Mouse (Mus musculus): ENCODE measurements around the gene Mical3. TPM values are rescaled to one million over a fixed set of nuclear protein-coding genes. Genes with fewer than 3 reads are reported as not detected.

The Mical3 gene
- polyA plus RNA-seq, 2 experiments: 13.3 to 17.3 TPM

GRCm38 (mm10) chr6:121057181-121057956 lies 73.4 kb downstream of the Mical3 start:
- no peak overlapping the region for H3K4me2 ChIP-seq (replicated peaks; ENCODE audit: low read depth, low read length, severe bottlenecking)
- no peaks in the 10 kb centered on the region for H3K27me3 ChIP-seq (ENCODE audit: control insufficient read depth, insufficient read depth, low read length)
- no peak for TF ChIP-seq POLR2A (IDR thresholded peaks at IDR 0.05; ENCODE audit: borderline replicate concordance, extremely low read depth, insufficient read depth, insufficient read length)
- no peak overlapping the region for H3K27ac ChIP-seq (replicated peaks; ENCODE audit: low read depth, low read length)
- no peak overlapping the region for H3K9ac ChIP-seq (ENCODE audit: low read depth, low read length, severe bottlenecking)
- H3K9me3 ChIP-seq (ENCODE audit: control insufficient read depth, low read length): no peaks in the 10 kb centered on the region
- ATAC-seq (ENCODE audit: low FRiP score, low read depth): no peak
- 55% methylated on average over 22 of the region's 22 CpGs for WGBS
- DNase-seq (ENCODE audit: low spot score): no peak
- H3K4me3 ChIP-seq (replicated peaks; ENCODE audit: low read length): no peak overlapping the region
- H3K36me3 ChIP-seq (ENCODE audit: control insufficient read depth, insufficient read depth, low read length): no peaks in the 10 kb centered on the region
- H3K4me1 ChIP-seq (ENCODE audit: control insufficient read depth, insufficient read depth, low read length): peaks cover 8% of the 10 kb centered on the region; the same call in 1 of the 2 replicates

- 33% methylated on average over 3 of the region's 3 CpGs for WGBS
- no peak for TF ChIP-seq POLR2A (IDR thresholded peaks at IDR 0.05; ENCODE audit: borderline replicate concordance, extremely low read depth, insufficient read depth, insufficient read length)
- peak; percentile 67 for DNase-seq (ENCODE audit: low spot score)
- Histone ChIP-seq H3K27me3 (ENCODE audit: control insufficient read depth, insufficient read depth, low read length) (no peaks in the 10 kb centered on the region), H3K4me2 (replicated peaks; ENCODE audit: low read depth, low read length, severe bottlenecking) (no peak overlapping the region), H3K9ac (ENCODE audit: low read depth, low read length, severe bottlenecking) (no peak overlapping the region), H3K27ac (replicated peaks; ENCODE audit: low read depth, low read length) (no peak overlapping the region), H3K9me3 (ENCODE audit: control insufficient read depth, low read length) (no peaks in the 10 kb centered on the region), H3K4me3 (replicated peaks; ENCODE audit: low read length) (no peak overlapping the region), H3K36me3 (ENCODE audit: control insufficient read depth, insufficient read depth, low read length) (no peaks in the 10 kb centered on the region), H3K4me1 (ENCODE audit: control insufficient read depth, insufficient read depth, low read length) (peaks cover 8% of the 10 kb centered on the region; the same call in 1 of the 2 replicates)
- ATAC-seq (ENCODE audit: low FRiP score, low read depth): peak; percentile 32; the same call in 1 of the 2 replicates
These were observed 75.3 kb downstream of the Mical3 start for GRCm38 (mm10) chr6:121055496-121055895.

DNA sequence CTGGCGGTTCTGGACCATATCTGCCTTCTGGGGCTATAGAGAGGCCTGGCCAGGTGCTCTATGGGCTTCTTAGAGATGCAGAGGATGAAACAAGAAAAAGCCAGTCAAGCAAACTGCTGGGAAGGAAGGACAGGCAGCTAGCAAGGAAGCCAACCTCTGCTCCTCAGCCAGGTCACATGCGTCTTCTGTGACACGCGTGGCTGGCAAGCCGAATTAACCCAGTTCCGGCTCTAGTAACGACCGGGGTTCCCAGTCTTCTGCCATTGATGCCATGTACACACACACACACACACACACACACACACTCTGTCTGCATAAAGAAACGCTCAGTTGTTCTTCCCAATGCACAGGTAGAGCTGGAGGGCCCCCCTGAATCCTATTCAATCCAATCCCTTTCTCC lies 75.9 kb downstream of the Mical3 start:
- Histone ChIP-seq H3K9ac (ENCODE audit: low read depth, low read length, severe bottlenecking) (no peak overlapping the region), H3K4me2 (replicated peaks; ENCODE audit: low read depth, low read length, severe bottlenecking) (no peak overlapping the region), H3K4me1 (ENCODE audit: control insufficient read depth, insufficient read depth, low read length) (peaks cover 8% of the 10 kb centered on the region; the same call in 1 of the 2 replicates), H3K4me3 (replicated peaks; ENCODE audit: low read length) (no peak overlapping the region), H3K9me3 (ENCODE audit: control insufficient read depth, low read length) (no peaks in the 10 kb centered on the region), H3K27ac (replicated peaks; ENCODE audit: low read depth, low read length) (no peak overlapping the region), H3K36me3 (ENCODE audit: control insufficient read depth, insufficient read depth, low read length) (no peaks in the 10 kb centered on the region), H3K27me3 (ENCODE audit: control insufficient read depth, insufficient read depth, low read length) (no peaks in the 10 kb centered on the region)
- ATAC-seq (ENCODE audit: low FRiP score, low read depth) (no peak), DNase-seq (ENCODE audit: low spot score) (no peak)
- TF ChIP-seq POLR2A (IDR thresholded peaks at IDR 0.05; ENCODE audit: borderline replicate concordance, extremely low read depth, insufficient read depth, insufficient read length): no peak
- 93% methylated on average over 9 of the region's 9 CpGs for WGBS

- no peaks in the 10 kb centered on the region for H3K9me3 ChIP-seq (ENCODE audit: control insufficient read depth, low read length)
- TF ChIP-seq POLR2A (IDR thresholded peaks at IDR 0.05; ENCODE audit: borderline replicate concordance, extremely low read depth, insufficient read depth, insufficient read length): no peak
- no peak overlapping the region for H3K9ac ChIP-seq (ENCODE audit: low read depth, low read length, severe bottlenecking)
- ATAC-seq (ENCODE audit: low FRiP score, low read depth) (no peak), DNase-seq (ENCODE audit: low spot score) (no peak)
- peaks cover 8% of the 10 kb centered on the region; the same call in 1 of the 2 replicates for H3K4me1 ChIP-seq (ENCODE audit: control insufficient read depth, insufficient read depth, low read length)
- H3K27me3 ChIP-seq (ENCODE audit: control insufficient read depth, insufficient read depth, low read length): no peaks in the 10 kb centered on the region
- no peak overlapping the region for H3K4me2 ChIP-seq (replicated peaks; ENCODE audit: low read depth, low read length, severe bottlenecking)
- no peak overlapping the region for H3K4me3 ChIP-seq (replicated peaks; ENCODE audit: low read length)
- WGBS: 67% methylated on average over 3 of the region's 3 CpGs
- no peak overlapping the region for H3K27ac ChIP-seq (replicated peaks; ENCODE audit: low read depth, low read length)
- H3K36me3 ChIP-seq (ENCODE audit: control insufficient read depth, insufficient read depth, low read length): no peaks in the 10 kb centered on the region
These were observed 76.5 kb downstream of the Mical3 start for GRCm38 (mm10) chr6:121054340-121054739.

DNA sequence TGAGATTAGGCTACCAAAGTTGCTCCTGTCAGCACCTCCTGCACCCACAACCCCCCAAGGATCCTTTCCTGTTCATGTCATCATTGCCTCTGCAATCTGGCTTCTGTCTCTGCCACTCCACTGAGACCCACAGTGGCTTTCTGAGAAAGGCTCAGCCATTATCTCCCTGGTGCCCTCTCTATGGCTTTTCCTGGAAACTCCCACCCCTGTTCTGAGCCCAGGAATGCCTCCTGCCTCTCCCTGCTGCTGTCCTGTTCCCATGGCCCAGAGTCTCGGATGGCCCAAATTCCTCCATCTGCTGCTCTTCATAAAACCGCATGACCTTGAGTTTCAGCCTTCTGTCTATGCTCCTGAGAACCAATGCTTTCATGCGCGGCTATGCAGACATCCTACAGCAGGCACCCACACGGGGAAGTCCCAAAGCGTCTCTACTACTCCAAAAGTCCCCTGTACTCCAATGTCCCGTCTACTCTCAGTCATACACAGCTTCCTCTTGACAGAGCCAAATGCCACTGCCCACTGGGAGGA lies 77.2 kb downstream of the Mical3 start:
- DNase-seq (ENCODE audit: low spot score) (no peak), ATAC-seq (ENCODE audit: low FRiP score, low read depth) (no peak)
- no peak overlapping the region for H3K9ac ChIP-seq (ENCODE audit: low read depth, low read length, severe bottlenecking)
- no peaks in the 10 kb centered on the region for H3K27me3 ChIP-seq (ENCODE audit: control insufficient read depth, insufficient read depth, low read length)
- no peak for TF ChIP-seq POLR2A (IDR thresholded peaks at IDR 0.05; ENCODE audit: borderline replicate concordance, extremely low read depth, insufficient read depth, insufficient read length)
- H3K36me3 ChIP-seq (ENCODE audit: control insufficient read depth, insufficient read depth, low read length): no peaks in the 10 kb centered on the region
- 85% methylated on average over 7 of the region's 7 CpGs for WGBS
- H3K4me3 ChIP-seq (replicated peaks; ENCODE audit: low read length): no peak overlapping the region
- H3K27ac ChIP-seq (replicated peaks; ENCODE audit: low read depth, low read length): no peak overlapping the region
- no peak overlapping the region for H3K4me2 ChIP-seq (replicated peaks; ENCODE audit: low read depth, low read length, severe bottlenecking)
- no peaks in the 10 kb centered on the region for H3K9me3 ChIP-seq (ENCODE audit: control insufficient read depth, low read length)
- peaks cover 8% of the 10 kb centered on the region; the same call in 1 of the 2 replicates for H3K4me1 ChIP-seq (ENCODE audit: control insufficient read depth, insufficient read depth, low read length)

All from limb, embryonic 14.5 days (tissue).